Mouse (Mus musculus): ENCODE results near the gene Olfr430.
"Not testable (repeated sequence)": the region's sequence is repeated elsewhere in the genome, so short reads cannot be mapped to it uniquely, and the experiment has no call there.

Olfr430 gene

GRCm38 (mm10) chr1:174066305-174066704, at the start of gene Olfr430:
Gene Olfr430 (plus strand): TSS chr1:174066605.
- no peak for DNase-seq (ENCODE audit: low spot score)

- no peak for DNase-seq (ENCODE audit: low spot score)
Measured at GRCm38 (mm10) chr1:174031698-174032097, 34.7 kb upstream of the Olfr430 start, which contains the start of gene Ifi205. Gene Ifi205 (minus strand): TSS chr1:174031810.

- DNase-seq (ENCODE audit: low spot score), result no peak
Measured at GRCm38 (mm10) chr1:174035841-174036240, 30.6 kb upstream of the Olfr430 start.

GRCm38 (mm10) chr1:174038480-174038879, 27.9 kb upstream of the Olfr430 start:
- DNase-seq (ENCODE audit: low spot score), result no peak

GRCm38 (mm10) chr1:174040523-174041177, 25.8 kb upstream of the Olfr430 start, which contains the start of gene Olfr433:
Gene Olfr433 (plus strand): TSS chr1:174040705.
- DNase-seq (ENCODE audit: low spot score), result no peak

- DNase-seq (ENCODE audit: low spot score), result not testable (repeated sequence)
Measured at GRCm38 (mm10) chr1:174042091-174042884, 24.1 kb upstream of the Olfr430 start.

- no peak for DNase-seq (ENCODE audit: low spot score)
Measured at GRCm38 (mm10) chr1:174044431-174044830, 22.0 kb upstream of the Olfr430 start.

GRCm38 (mm10) chr1:174048227-174048626, 18.2 kb upstream of the Olfr430 start:
- not testable (repeated sequence) for DNase-seq (ENCODE audit: low spot score)

GRCm38 (mm10) chr1:174048893-174049292, 17.5 kb upstream of the Olfr430 start, which contains the start of gene Olfr432:
Gene Olfr432 (plus strand): TSS chr1:174049205.
- no peak for DNase-seq (ENCODE audit: low spot score)

- not testable (repeated sequence) for DNase-seq (ENCODE audit: low spot score)
Measured at GRCm38 (mm10) chr1:174049357-174049756, 17.0 kb upstream of the Olfr430 start.

GRCm38 (mm10) chr1:174050532-174050931, 15.9 kb upstream of the Olfr430 start:
- DNase-seq (ENCODE audit: low spot score), result no peak

GRCm38 (mm10) chr1:174051515-174051914, 14.9 kb upstream of the Olfr430 start:
- DNase-seq (ENCODE audit: low spot score), result no peak

- no peak for DNase-seq (ENCODE audit: low spot score)
Measured at GRCm38 (mm10) chr1:174051931-174052536, 14.4 kb upstream of the Olfr430 start.

- DNase-seq (ENCODE audit: low spot score), result no peak
Measured at GRCm38 (mm10) chr1:174052981-174053380, 13.4 kb upstream of the Olfr430 start.

GRCm38 (mm10) chr1:174055248-174055647, 11.2 kb upstream of the Olfr430 start:
- DNase-seq (ENCODE audit: low spot score), result no peak

GRCm38 (mm10) chr1:174084031-174084430, 17.6 kb downstream of the Olfr430 start, which contains the start of gene Olfr429:
Gene Olfr429 (plus strand): TSS chr1:174084331.
- no peak for DNase-seq (ENCODE audit: low spot score)

- DNase-seq (ENCODE audit: low spot score), result no peak
Measured at GRCm38 (mm10) chr1:174096591-174096990, 30.2 kb downstream of the Olfr430 start, which contains the start of gene Olfr427. Gene Olfr427 (plus strand): TSS chr1:174096891.

- no peak for DNase-seq (ENCODE audit: low spot score)
Measured at GRCm38 (mm10) chr1:174103735-174104134, 37.3 kb downstream of the Olfr430 start.

GRCm38 (mm10) chr1:174121062-174121461, 54.7 kb downstream of the Olfr430 start, which contains the start of gene Olfr231:
Gene Olfr231 (minus strand): TSS chr1:174121162.
- DNase-seq (ENCODE audit: low spot score), result no peak

Data from spleen, adult 12 weeks (tissue).